Mouse (Mus musculus) kidney, postnatal 36 days (tissue): ENCODE results near the gene Gata5.

Experiments used
- DNase-seq, 2 experiments: peaks; one replicate each; pipeline ENCODE4 v3.0.0; 2021 to 2022; ENCODE audit warnings: mixed read lengths in 2 of 2

Gene Gata5

GRCm38 (mm10) chr2:180306423-180307168 is 27.9 kb downstream of the Gata5 start:
- no peak for DNase-seq

- no peak for DNase-seq
Measured at GRCm38 (mm10) chr2:180306009-180306408, 28.5 kb downstream of the Gata5 start.

GRCm38 (mm10) chr2:180305490-180305889 is 29.0 kb downstream of the Gata5 start:
- DNase-seq, result no peak

GRCm38 (mm10) chr2:180304554-180304953 is 29.9 kb downstream of the Gata5 start:
- no peak for DNase-seq

DNA sequence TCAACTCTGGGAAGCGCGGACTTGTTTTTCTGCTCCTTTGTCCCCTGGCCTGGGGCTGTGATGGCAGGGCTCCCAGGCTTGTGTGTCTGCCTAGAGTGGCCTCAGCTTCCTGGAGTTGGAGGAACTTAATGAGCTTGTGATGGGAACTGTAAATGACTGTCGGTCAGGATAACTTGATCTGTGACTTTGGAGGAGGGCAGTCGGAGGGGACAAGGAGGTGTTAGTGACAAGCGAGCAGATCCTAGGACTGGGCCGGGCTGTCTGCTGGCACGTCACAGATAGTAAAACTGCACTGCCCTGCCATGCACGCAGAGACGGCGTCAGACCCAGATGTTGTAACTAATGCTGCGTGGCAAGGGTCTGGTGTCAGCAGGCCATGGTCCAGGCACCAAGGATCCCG is 31.0 kb downstream of the Gata5 start:
- no peak for DNase-seq

DNA sequence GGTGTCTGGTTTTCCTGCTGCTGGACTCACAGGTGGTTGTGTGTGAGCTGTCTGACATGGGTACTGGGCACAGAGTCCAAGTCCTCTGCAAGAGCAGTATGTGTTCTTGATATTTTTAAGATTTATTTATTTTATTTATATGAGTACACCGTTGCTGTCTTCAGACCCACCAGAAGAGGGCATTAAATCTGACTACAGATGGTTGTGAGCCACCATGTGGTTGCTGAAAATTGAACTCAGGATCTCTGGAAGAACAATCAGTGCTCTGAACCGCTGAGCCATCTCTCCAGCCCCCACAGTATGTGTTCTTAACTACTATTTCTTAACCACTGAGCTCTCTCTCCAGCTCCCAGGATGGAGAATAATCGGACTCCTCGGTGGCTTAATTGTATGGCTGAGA is 32.3 kb downstream of the Gata5 start:
- DNase-seq, result no peak

- no peak for DNase-seq
Measured at GRCm38 (mm10) chr2:180300771-180301170, 33.7 kb downstream of the Gata5 start.

- no peak for DNase-seq
Measured at GRCm38 (mm10) chr2:180300252-180300651, 34.2 kb downstream of the Gata5 start.

- no peak for DNase-seq
Measured at GRCm38 (mm10) chr2:180292906-180293305, 41.6 kb downstream of the Gata5 start.

DNA sequence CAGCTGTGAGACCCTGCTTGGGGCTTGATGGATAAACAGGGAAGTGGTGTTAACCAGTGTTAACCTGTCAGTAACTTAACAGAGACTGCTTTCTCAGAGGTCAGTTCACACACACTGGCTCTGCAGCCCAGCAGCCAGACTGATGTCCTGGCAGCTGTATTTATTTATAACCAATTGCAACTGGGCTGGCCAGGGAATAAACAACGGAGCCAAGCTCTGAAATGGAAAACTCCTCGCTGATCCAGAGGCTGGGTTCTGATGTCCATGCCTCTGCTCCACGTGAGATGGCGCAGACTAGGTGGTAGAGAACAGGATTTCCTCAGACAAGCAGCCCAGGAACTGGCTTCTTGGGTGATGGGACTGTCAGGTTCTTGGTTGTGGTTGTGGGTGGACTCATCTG is 42.5 kb downstream of the Gata5 start:
- DNase-seq, result no peak

GRCm38 (mm10) chr2:180291566-180291965 is 42.9 kb downstream of the Gata5 start:
- no peak for DNase-seq

- DNase-seq, result no peak
Measured at GRCm38 (mm10) chr2:180290503-180290902, 44.0 kb downstream of the Gata5 start.

- DNase-seq, result peak; percentile 63 to 73
Measured at GRCm38 (mm10) chr2:180289440-180290108, 44.9 kb downstream of the Gata5 start, which contains the start of gene Rbbp8nl. Rbbp8nl (minus strand) TSS chr2:180289879.

DNA sequence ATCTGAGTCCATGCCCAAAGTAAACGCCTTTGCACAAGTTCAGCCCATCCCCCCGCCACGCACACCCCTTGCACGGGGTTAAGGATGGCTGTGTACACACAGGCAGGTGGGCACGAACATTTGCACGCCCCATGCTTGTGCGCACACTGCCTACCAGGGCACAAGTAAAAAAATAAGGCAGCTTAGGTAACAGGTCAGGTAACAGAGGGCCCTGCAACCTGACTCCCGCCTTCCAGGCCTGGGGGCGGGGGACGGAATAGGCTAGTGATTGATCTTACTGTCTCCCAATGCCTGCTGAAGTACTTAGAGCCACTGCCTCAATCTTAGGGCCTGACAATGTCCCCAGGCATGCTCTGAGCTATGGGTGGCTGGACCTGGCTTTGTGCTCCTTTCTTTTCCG is 45.5 kb downstream of the Gata5 start:
- DNase-seq, result no peak

GRCm38 (mm10) chr2:180279321-180279720 is 55.2 kb downstream of the Gata5 start:
- no peak for DNase-seq

DNA sequence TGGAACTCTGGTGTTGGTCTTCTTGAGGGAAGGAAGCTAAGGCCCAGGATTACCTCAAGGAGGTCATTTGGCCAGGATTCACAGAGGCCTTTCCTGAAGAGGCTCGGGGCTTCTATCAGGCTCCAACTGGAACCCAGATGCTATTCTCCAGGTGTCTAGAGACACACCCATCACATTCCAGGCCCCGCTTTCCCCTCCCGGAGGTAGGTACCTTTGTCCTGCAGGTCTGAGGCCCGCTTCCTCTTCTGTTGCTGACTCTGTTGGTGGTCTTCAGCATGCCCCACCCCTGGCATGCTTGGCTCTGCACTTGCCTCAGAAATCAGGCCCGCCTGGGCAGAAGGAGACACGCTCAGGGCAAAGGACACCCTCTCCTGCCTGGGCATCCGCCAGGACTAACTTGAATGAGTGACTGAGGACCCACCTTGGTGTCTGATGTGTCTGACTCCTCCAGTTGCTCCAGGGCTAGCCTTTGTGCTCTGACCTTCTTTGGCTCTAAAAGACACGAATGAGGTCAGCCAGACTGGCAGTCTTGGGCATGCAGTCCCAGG is 56.7 kb downstream of the Gata5 start:
- DNase-seq, result peak in 1 of 2 experiments; percentile 45

- no peak for DNase-seq
Measured at GRCm38 (mm10) chr2:180276851-180277259, 57.6 kb downstream of the Gata5 start.

GRCm38 (mm10) chr2:180276385-180276784 is 58.1 kb downstream of the Gata5 start:
- DNase-seq, result no peak

DNA sequence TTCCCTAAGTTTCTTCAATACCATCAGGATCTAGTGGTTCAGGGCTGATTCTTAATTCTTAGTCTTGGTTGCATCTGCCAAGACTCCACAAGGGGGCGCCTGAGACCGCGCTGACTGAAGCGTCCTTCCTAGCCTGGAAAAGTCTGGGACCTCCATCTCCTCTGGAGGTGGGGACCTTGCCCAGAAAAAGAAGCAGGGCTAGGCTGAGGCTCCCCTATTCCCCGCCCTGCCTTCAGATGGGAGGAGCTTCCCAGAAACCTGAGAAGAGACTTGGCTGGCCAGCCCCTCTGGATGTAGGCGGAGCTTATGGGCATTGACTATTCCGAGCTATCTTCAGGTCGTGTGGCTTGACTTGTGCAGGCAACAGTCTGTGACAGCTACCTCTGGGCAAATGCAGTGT is 58.7 kb downstream of the Gata5 start:
- DNase-seq, result peak; percentile 82 to 90
